Mouse (Mus musculus) heart, postnatal 0 days (tissue): ENCODE measurements around the gene Armh3.

Experiments
- CTCF ChIP-seq: IDR thresholded peaks from 2 replicates; pipeline ENCODE4 v1.5.1; 2016; ENCODE audit warnings: antibody characterized with exemption, control low read depth, low read depth
- EP300 ChIP-seq: IDR thresholded peaks from 2 replicates; pipeline ENCODE4 v1.6.1; 2016; ENCODE audit warnings: antibody characterized with exemption, low read depth

DNA sequence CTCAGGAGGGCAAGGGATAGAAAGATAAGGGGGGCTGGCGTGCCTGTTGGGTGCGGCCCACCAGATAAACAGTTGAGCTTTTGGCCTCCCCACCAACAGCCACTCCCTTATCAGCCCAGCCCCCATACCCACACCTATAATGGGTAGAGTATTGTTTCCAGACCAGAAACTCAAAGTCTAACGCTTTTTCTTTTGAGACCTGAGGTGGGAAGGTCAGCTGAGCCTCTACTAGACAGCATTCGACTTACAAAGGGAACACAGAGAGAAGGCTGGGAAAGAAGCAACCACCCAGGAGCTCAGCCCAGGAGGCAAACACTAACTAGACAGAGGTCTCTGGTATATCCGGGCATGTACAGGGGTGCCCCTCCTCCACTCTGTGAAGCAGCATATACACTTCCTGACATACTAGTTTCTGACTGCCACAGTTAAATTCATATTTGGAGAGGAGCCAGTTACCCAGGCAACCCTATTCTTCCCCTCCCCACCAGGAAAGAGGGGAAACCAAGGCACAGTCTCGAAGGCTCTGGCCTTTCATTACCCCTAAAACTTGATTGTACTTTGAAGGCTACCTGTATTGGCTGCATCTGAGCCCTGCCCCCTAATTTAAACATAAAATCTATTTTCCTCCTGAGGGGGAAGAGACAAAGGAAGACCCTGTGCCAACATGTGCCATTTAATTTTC lies 39.1 kb upstream of the Armh3 start:
- no peak for TF ChIP-seq CTCF
- TF ChIP-seq EP300, result no peak
